Mouse (Mus musculus) liver (tissue): ENCODE measurements around the gene Olfr1417.

ENCODE experiments used
- DNase-seq: peaks from one replicate; pipeline ENCODE4 v3.0.0-alpha.2; 2020; ENCODE audit warnings: mixed read lengths

Gene Olfr1417

DNA sequence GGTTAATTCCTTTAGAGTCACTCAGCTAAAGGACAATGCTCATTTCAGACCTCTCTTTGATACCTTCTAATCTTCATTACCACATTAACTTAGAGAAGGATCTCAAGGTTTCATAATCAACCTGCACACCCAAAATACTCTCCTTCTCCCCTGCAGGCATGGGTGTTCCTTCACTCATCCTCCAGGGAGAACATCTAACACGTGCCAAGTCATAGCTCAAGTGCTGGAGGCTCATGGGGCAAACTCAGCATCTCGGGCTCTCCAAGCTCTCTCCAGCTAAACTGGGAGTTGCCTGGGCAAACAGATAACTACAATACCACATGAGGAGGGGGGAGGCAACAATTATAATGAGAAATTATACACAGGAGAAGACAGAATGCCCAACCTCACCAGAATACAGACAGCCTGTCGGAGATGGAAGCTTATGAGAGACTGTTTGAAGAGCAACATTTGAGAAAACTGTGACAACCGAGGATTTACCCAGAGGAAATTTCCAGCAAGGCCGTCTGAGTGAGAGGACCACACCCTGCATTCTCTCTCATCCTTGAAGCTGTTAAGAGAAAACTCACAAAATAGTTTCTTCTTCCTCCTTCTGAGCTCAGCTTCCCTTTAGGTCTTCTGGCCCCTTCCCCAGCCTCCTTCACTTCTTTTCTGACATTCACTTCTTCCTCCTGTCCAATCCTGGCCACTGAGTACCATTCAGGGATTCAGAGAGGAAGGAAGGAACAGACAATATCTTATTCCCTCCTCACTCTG is 28.8 kb downstream of the Olfr1417 start:
- DNase-seq, result no peak

DNA sequence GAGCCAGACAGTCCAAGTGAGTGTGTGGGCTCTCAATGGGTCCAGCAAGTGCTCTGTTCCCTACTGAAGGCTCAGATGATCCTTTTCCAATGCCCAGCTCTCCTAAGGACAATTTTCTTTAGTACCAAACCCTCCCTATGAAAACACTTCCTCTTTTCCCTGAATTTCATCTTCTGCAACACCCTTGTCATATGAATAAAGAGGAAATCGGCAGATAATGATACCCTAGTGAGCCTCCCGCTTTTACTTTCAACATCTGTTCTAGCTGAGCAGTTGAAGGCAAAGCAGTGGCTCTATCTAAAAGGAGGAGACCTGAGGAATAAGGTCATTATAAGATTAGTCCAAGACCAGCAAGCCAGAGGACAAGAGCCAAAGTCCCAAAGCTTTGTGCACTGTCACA is 30.6 kb downstream of the Olfr1417 start:
- DNase-seq, result no peak

DNA sequence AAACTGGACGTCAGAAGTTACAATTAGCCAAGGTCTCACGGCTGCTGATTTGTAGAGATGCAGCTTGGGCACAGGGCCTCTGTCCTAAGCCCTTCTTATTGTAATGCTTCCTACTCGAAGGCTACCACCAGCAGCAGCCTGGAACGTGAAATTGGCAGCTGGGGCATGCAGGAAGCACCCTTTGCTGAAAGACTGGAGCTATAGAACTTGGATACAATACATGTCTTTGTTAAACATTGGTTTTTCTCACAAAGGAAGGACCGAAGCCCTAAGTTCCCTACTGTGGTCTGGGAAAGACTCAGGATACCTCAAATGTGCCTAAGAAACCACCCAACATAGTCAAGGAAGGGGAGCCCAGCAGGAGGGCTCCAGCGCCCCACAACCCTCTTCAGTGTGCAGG is 31.2 kb downstream of the Olfr1417 start:
- no peak for DNase-seq

GRCm38 (mm10) chr19:11807251-11807650 is 31.8 kb downstream of the Olfr1417 start:
- no peak for DNase-seq

DNA sequence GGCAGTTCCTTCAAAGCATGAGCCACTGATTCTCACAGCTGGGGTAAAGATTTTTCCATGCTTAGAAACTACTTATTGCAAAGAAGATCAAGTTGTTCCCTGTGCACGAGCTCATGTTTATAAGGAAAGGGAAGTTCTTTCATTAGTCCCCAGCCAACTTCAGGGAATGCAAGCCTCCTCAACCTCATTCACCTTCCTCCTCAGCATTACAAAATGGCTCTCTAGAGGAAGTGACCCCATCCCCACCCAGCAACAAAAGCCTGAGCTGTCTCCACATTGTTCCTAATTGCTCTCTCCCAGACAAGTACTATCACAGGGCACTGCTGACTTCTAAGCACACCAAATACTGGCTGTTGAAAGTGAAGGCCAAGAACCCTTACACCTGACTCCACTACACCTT is 34.6 kb downstream of the Olfr1417 start:
- DNase-seq, result no peak

DNA sequence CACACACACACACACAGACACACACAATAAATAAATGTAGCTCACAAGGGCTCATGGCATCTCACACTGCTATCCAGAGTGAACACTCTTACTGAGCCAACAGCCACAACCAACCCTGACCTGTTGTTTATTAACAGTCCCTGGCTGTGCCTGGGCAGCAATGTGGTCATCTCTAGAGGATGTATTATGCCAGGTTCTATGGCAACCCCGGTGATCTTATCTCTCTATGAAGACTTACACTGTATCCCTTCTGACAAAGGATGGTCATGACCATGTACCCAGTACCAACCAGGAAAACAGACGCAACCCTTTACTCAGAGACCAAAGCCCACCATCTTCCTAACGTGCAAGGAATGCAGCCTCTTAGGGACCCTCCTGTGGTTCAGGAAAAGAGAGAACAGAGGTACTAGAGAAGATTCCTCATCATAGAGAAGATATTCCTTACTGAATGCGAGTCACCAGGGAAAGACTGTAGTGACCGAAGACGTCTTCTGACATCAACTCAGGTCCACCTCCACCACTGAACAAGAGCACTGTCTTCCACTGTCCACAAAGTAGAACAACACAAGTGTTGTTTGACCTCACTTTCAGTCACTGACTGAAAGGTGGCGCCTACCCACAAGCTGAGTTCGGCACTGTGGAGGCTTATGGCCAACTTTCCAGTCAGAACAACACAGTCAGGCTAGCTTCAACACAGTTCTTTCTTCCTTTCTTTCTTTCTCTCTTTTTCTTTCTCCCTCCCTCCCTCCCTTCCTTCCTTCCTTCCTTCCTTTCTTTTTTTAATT is 38.3 kb downstream of the Olfr1417 start:
- no peak for DNase-seq

GRCm38 (mm10) chr19:11794447-11794846 is 44.6 kb downstream of the Olfr1417 start:
- DNase-seq, result no peak

DNA sequence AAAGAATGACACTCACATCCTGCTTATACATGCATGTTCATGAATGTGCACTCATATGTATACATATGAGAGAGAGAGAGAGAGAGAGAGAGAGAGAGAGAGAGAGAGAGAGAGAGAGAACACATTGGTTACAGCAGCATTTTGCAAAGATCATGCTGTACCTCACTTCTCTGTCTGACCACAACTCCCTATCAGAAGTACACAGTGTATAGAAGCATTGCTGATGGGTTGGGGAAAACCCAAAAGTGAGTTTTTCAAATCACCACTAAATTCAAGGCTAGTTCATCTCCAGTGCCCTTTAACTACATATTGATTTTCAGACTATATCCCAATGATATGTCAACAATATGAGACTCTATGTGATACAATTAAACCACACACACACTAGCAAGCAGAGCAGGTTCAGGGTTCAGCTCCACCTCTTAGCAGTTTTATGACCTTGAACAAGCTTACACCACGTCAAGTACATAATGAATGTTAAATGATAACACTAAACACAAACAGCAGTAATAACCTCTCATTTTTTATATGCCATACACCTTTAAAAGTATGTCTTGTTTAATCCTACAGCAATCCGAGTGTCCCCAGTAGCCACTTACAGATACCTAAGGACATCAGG is 45.2 kb downstream of the Olfr1417 start:
- DNase-seq, result no peak

DNA sequence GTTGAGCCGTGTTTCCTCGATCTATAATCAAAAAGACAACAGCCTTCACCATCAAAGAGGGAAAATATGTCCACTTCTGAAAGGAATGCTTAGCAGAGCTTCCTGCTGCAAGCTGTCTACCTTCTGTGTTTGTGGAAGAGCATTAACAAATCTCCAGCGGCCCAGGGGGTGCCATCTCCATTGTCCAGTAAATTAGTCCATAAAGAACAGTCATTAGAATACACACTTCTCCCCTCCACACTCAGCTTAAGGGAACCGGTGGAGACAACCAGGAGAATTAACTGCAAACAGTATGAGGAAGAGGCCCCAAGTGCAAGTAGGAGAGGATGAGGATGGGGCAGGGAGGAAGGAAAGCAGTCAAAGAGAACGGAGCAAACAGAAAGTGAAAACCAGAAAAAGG is 47.2 kb downstream of the Olfr1417 start:
- DNase-seq, result no peak

GRCm38 (mm10) chr19:11788876-11789275 is 50.1 kb downstream of the Olfr1417 start:
- no peak for DNase-seq

DNA sequence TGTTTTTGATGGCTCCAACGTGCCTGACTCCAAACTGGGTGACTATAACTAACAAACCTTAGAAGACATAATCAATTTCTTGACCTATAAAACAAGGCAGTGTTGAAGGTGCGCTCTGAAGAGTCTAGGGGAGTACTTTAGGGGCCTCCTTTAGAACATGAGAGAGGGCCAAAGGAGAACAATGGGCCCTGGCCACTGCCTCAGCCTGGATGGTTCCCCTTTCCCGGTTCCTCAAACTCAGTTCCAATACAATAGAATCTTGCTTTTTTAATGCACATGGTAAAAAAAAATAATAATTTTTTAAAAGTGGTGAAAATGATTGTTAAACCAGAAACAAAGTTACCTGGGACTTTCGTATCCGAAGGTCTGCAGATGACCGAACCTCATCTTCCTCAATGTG is 51.2 kb downstream of the Olfr1417 start:
- DNase-seq, result no peak

- no peak for DNase-seq
These were observed 53.4 kb downstream of the Olfr1417 start for GRCm38 (mm10) chr19:11785409-11786154.

- peak; percentile 67 for DNase-seq
These were observed 61.7 kb downstream of the Olfr1417 start for GRCm38 (mm10) chr19:11777191-11777865.
